In genomic region chr1:72255062-72255853, GRCm38 (mm10) we compare ENCODE assay signal across 8 mouse cellular contexts. TPM values are rescaled to one million over a fixed set of nuclear protein-coding genes. Genes with fewer than 3 reads are reported as not detected.
DNase-seq lines count a peak whose midpoint lies in the region; ATAC-seq and TF ChIP-seq lines count a peak whose summit lies in the region.

No protein-coding gene starts in this region.

- peak; percentile 30 for DNase-seq in gastrocnemius, adult 2 months
- DNase-seq in gastrocnemius, postnatal 10 days, result no peak
- peak; percentile 95 for DNase-seq in brain, embryonic 14.5 days (ENCODE audit: low read depth)
- peak; percentile 88 for DNase-seq in fibroblast of lung, adult 2 months (ENCODE audit: low read depth)
- peak; percentile 52 to 55 for DNase-seq in left cerebral cortex, postnatal 10 days (ENCODE audit: extremely low spot score in 1 of 2, low spot score in 2 of 2)
- peak; percentile 31 for DNase-seq in right cerebral cortex, postnatal 4 days

- H3K36me3 ChIP-seq in hindbrain, embryonic 12.5 days, result no peaks in the 10 kb centered on the region

- no peak for TF ChIP-seq CTCF in gastrocnemius, adult 2 months (IDR thresholded peaks at IDR 0.05)
- no peak; the same call in 1 of the 2 replicates for TF ChIP-seq CTCF in brain, embryonic 14.5 days (IDR thresholded peaks at IDR 0.05; ENCODE audit: borderline replicate concordance, extremely low read depth, insufficient read depth, insufficient read length)

- H3K27ac ChIP-seq in gastrocnemius, adult 2 months, result peak overlapping the region; percentile 95
- H3K27ac ChIP-seq in hindbrain, embryonic 12.5 days, result peak overlapping the region; percentile 90

- TF ChIP-seq POLR2A in brain, embryonic 14.5 days (IDR thresholded peaks at IDR 0.05; ENCODE audit: borderline replicate concordance, extremely low read depth, insufficient read depth, insufficient read length, poor library complexity, severe bottlenecking), result no peak; the same call in 1 of the 2 replicates

- intact Hi-C loops in gastrocnemius, adult 2 months (cut with DNase I), result no loop called here
- intact Hi-C loops in left cerebral cortex, postnatal 10 days (cut with DNase I), result no loop called here

- H3K9me3 ChIP-seq in hindbrain, embryonic 12.5 days (replicated peaks), result no peaks in the 10 kb centered on the region

- H3K4me1 ChIP-seq in hindbrain, embryonic 12.5 days, result peaks cover 20% of the 10 kb centered on the region

- peak overlapping the region; percentile 52 for H3K4me2 ChIP-seq in hindbrain, embryonic 12.5 days (replicated peaks)

- H3K9ac ChIP-seq in hindbrain, embryonic 12.5 days, result peak overlapping the region; percentile 59

- H3K4me3 ChIP-seq in gastrocnemius, adult 2 months, result peak overlapping the region; percentile 77
- peak overlapping the region; percentile 39 for H3K4me3 ChIP-seq in hindbrain, embryonic 12.5 days

- no peaks in the 10 kb centered on the region for H3K27me3 ChIP-seq in hindbrain, embryonic 12.5 days

- 6% methylated on average over 15 of the region's 15 CpGs for WGBS in hindbrain, embryonic 12.5 days

- peak; percentile 90 for ATAC-seq in hindbrain, embryonic 12.5 days (ENCODE audit: low FRiP score)
- peak; percentile 73 for ATAC-seq in megakaryocyte progenitor cell, adult 5-6 weeks (replicated peaks; ENCODE audit: poor library complexity)

RNA-seq across cellular contexts. Expression of gene Pecr, which starts 28.9 kb away (rescaled TPM):
- 10 to 100 TPM; 15.7 to 16.4 TPM for total RNA-seq in gastrocnemius, adult 2 months (2021)
- 10 to 100 TPM; 18.8 to 20.1 TPM for total RNA-seq in gastrocnemius, postnatal 10 days (2021)
- 4.5 and 5.0 TPM in 2 replicates for polyA plus RNA-seq in brain, embryonic 14.5 days (2012; rRNA removed)
- 13.2 and 16.5 TPM in 2 replicates for polyA plus RNA-seq in hindbrain, embryonic 12.5 days (2016; fragmentation: Nextera tagmentation; extraction: Ambion mirVana)
- 1 to 10 TPM; 5.0 TPM for total RNA-seq in left cerebral cortex, postnatal 10 days (2021)
- 18.4 and 24.3 TPM in 2 replicates for total RNA-seq in megakaryocyte progenitor cell, adult 5-6 weeks (2015)
- total RNA-seq in megakaryocyte progenitor cell, adult 5-6 weeks (2017), result 13.0 and 13.3 TPM in 2 replicates

RNA-seq across cellular contexts. Expression of gene Tmem169, which starts 28.9 kb away (rescaled TPM):
- total RNA-seq in gastrocnemius, adult 2 months (2021), result not detected
- total RNA-seq in gastrocnemius, postnatal 10 days (2021), result under 1 TPM; 0.26 to 0.32 TPM
- 21.4 and 27.8 TPM in 2 replicates for polyA plus RNA-seq in brain, embryonic 14.5 days (2012; rRNA removed)
- polyA plus RNA-seq in hindbrain, embryonic 12.5 days (2016; fragmentation: Nextera tagmentation; extraction: Ambion mirVana), result 31.0 and 36.0 TPM in 2 replicates
- 10 to 100 TPM; 35.7 to 39.7 TPM for total RNA-seq in left cerebral cortex, postnatal 10 days (2021)
- not detected in 2 replicates for total RNA-seq in megakaryocyte progenitor cell, adult 5-6 weeks (2015)
- not detected in 2 replicates for total RNA-seq in megakaryocyte progenitor cell, adult 5-6 weeks (2017)

RNA-seq across cellular contexts. Expression of gene Mreg, which starts 43.2 kb away (rescaled TPM):
- 10 to 100 TPM; 37.7 to 60.5 TPM for total RNA-seq in gastrocnemius, adult 2 months (2021)
- 10 to 100 TPM; 31.3 to 31.8 TPM for total RNA-seq in gastrocnemius, postnatal 10 days (2021)
- 0.61 and 0.79 TPM in 2 replicates for polyA plus RNA-seq in brain, embryonic 14.5 days (2012; rRNA removed)
- 11.9 and 12.9 TPM in 2 replicates for polyA plus RNA-seq in hindbrain, embryonic 12.5 days (2016; fragmentation: Nextera tagmentation; extraction: Ambion mirVana)
- 1 to 10 TPM; 1.6 to 2.2 TPM for total RNA-seq in left cerebral cortex, postnatal 10 days (2021)
- 1.3 TPM in 2 replicates for total RNA-seq in megakaryocyte progenitor cell, adult 5-6 weeks (2015)
- 1.6 and 2.5 TPM in 2 replicates for total RNA-seq in megakaryocyte progenitor cell, adult 5-6 weeks (2017)

RNA-seq across cellular contexts. Expression of gene Xrcc5, which starts 52.0 kb away (rescaled TPM):
- total RNA-seq in gastrocnemius, adult 2 months (2021), result 10 to 100 TPM; 18.5 to 20.5 TPM
- 10 to 100 TPM; 23.9 to 24.9 TPM for total RNA-seq in gastrocnemius, postnatal 10 days (2021)
- 11.0 and 11.4 TPM in 2 replicates for polyA plus RNA-seq in brain, embryonic 14.5 days (2012; rRNA removed)
- 44.0 and 47.0 TPM in 2 replicates for polyA plus RNA-seq in hindbrain, embryonic 12.5 days (2016; fragmentation: Nextera tagmentation; extraction: Ambion mirVana)
- 10 to 100 TPM in 1 of 2 experiments, 1 to 10 TPM in 1; 9.8 to 10.5 TPM for total RNA-seq in left cerebral cortex, postnatal 10 days (2021)
- 12.0 and 12.4 TPM in 2 replicates for total RNA-seq in megakaryocyte progenitor cell, adult 5-6 weeks (2015)
- 11.6 and 18.9 TPM in 2 replicates for total RNA-seq in megakaryocyte progenitor cell, adult 5-6 weeks (2017)

Comparison
In these comparisons a context has a peak if more than half of its experiments do, and no peak if none do; other contexts are left out.
1. RNA of gene Tmem169, which starts 28.9 kb away (total RNA-seq): 35.7 to 39.7 TPM in left cerebral cortex, postnatal 10 days; 0.26 to 0.32 TPM in gastrocnemius, postnatal 10 days, not detected in gastrocnemius, adult 2 months and not detected in megakaryocyte progenitor cell, adult 5-6 weeks; every median in the first group is over 10 times any median in the second.
2. RNA of gene Mreg, which starts 43.2 kb away (total RNA-seq): 37.7 to 60.5 TPM in gastrocnemius, adult 2 months and 31.3 to 31.8 TPM in gastrocnemius, postnatal 10 days; 1.3 to 2.5 TPM in megakaryocyte progenitor cell, adult 5-6 weeks and 1.6 to 2.2 TPM in left cerebral cortex, postnatal 10 days; every median in the first group is over 4 times any median in the second.